Mouse (Mus musculus): Measurements from ENCODE around the gene Cript. TPM values are rescaled to one million over a fixed set of nuclear protein-coding genes. Genes with fewer than 3 reads are reported as not detected.

Gene Cript
- 10 to 100 TPM; 61.2 to 66.2 TPM for total RNA-seq (2021)

- DNase-seq (ENCODE audit: low spot score in 2 of 2) = peak; percentile 95 to 97
- intact Hi-C loops (cut with DNase I) = loop anchor here (10.0 kb wide), 2 partner anchors 61 to 419 kb away; partner anchors contain the start of genes Calm2 and Rhoq
These were observed at the start of gene Cript, which contains the start of gene Pigf for GRCm38 (mm10) chr17:87025269-87025949. Gene Cript (plus strand): TSS chr17:87025550. Gene Pigf (minus strand): TSS chr17:87025406.

- intact Hi-C loops (cut with DNase I) = no loop called here
- DNase-seq (ENCODE audit: low spot score in 2 of 2) = no peak
These were observed 49.0 kb upstream of the Cript start for GRCm38 (mm10) chr17:86976387-86976786.

GRCm38 (mm10) chr17:86978496-86978895 lies 46.9 kb upstream of the Cript start:
- DNase-seq (ENCODE audit: low spot score in 2 of 2) = no peak
- intact Hi-C loops (cut with DNase I) = no loop called here

GRCm38 (mm10) chr17:86981205-86981604 lies 44.1 kb upstream of the Cript start:
- DNase-seq (ENCODE audit: low spot score in 2 of 2) = no peak
- intact Hi-C loops (cut with DNase I) = no loop called here

GRCm38 (mm10) chr17:86981701-86982100 lies 43.6 kb upstream of the Cript start:
- intact Hi-C loops (cut with DNase I) = no loop called here

GRCm38 (mm10) chr17:86982497-86982896 lies 42.9 kb upstream of the Cript start:
- DNase-seq (ENCODE audit: low spot score in 2 of 2) = no peak
- intact Hi-C loops (cut with DNase I) = no loop called here

More at GRCm38 (mm10) chr17:86981701-86982100, 43.6 kb upstream of the Cript start:
- no peak for DNase-seq (ENCODE audit: low spot score in 2 of 2)

GRCm38 (mm10) chr17:86986449-86987138 lies 38.8 kb upstream of the Cript start:
- DNase-seq (ENCODE audit: low spot score in 2 of 2) = no peak
- intact Hi-C loops (cut with DNase I) = no loop called here

- no peak for DNase-seq (ENCODE audit: low spot score in 2 of 2)
- intact Hi-C loops (cut with DNase I) = no loop called here
These were observed 37.2 kb upstream of the Cript start for GRCm38 (mm10) chr17:86988161-86988560.

- intact Hi-C loops (cut with DNase I) = no loop called here
- DNase-seq (ENCODE audit: low spot score in 2 of 2) = no peak
These were observed 36.7 kb upstream of the Cript start for GRCm38 (mm10) chr17:86988601-86989184.

- intact Hi-C loops (cut with DNase I) = no loop called here
These were observed 34.0 kb upstream of the Cript start for GRCm38 (mm10) chr17:86991306-86991705.

GRCm38 (mm10) chr17:86997323-86997722 lies 28.0 kb upstream of the Cript start:
- intact Hi-C loops (cut with DNase I) = no loop called here
- no peak for DNase-seq (ENCODE audit: low spot score in 2 of 2)

More at GRCm38 (mm10) chr17:86991306-86991705, 34.0 kb upstream of the Cript start:
- no peak for DNase-seq (ENCODE audit: low spot score in 2 of 2)

- DNase-seq (ENCODE audit: low spot score in 2 of 2) = no peak
- intact Hi-C loops (cut with DNase I) = no loop called here
These were observed 16.4 kb upstream of the Cript start for GRCm38 (mm10) chr17:87008950-87009349.

GRCm38 (mm10) chr17:87011301-87012019 lies 13.9 kb upstream of the Cript start:
- intact Hi-C loops (cut with DNase I) = no loop called here
- peak; percentile 39 to 64 for DNase-seq (ENCODE audit: low spot score in 2 of 2)

GRCm38 (mm10) chr17:87019692-87020091 lies 5.7 kb upstream of the Cript start:
- intact Hi-C loops (cut with DNase I) = loop anchor here (10.0 kb wide), 2 partner anchors 55 to 425 kb away; partner anchors contain the start of genes Calm2 and Rhoq

GRCm38 (mm10) chr17:87024491-87025242 lies 683 bp upstream of the Cript start:
- no peak for DNase-seq (ENCODE audit: low spot score in 2 of 2)
- intact Hi-C loops (cut with DNase I) = loop anchor here (10.0 kb wide), 2 partner anchors 60 to 420 kb away; partner anchors contain the start of genes Calm2 and Rhoq

More at GRCm38 (mm10) chr17:87019692-87020091, 5.7 kb upstream of the Cript start:
- DNase-seq (ENCODE audit: low spot score in 2 of 2) = no peak

GRCm38 (mm10) chr17:87036141-87037073 lies 11.1 kb downstream of the Cript start:
- DNase-seq (ENCODE audit: low spot score in 2 of 2) = no peak
- intact Hi-C loops (cut with DNase I) = loop anchor here (2.0 kb wide), 1 partner anchor 212 kb away; no protein-coding TSS in a partner anchor

GRCm38 (mm10) chr17:87038496-87038895 lies 13.1 kb downstream of the Cript start:
- peak; percentile 27 to 43 for DNase-seq (ENCODE audit: low spot score in 2 of 2)
- intact Hi-C loops (cut with DNase I) = no loop called here

GRCm38 (mm10) chr17:87041739-87042138 lies 16.4 kb downstream of the Cript start:
- peak; percentile 57 to 70 for DNase-seq (ENCODE audit: low spot score in 2 of 2)
- intact Hi-C loops (cut with DNase I) = loop anchor here (10.0 kb wide), 1 partner anchor 533 kb away; no protein-coding TSS in a partner anchor

All from left cerebral cortex, postnatal 36 days (tissue).